Mouse (Mus musculus) naive thymus-derived CD4-positive, alpha-beta T cell, adult 2 months (primary cell): ENCODE data around the gene App.

Experiments used
- DNase-seq: peaks from one replicate; pipeline ENCODE4 v3.0.0-alpha.2; 2011; ENCODE audit warnings: low read depth

The App gene

DNA sequence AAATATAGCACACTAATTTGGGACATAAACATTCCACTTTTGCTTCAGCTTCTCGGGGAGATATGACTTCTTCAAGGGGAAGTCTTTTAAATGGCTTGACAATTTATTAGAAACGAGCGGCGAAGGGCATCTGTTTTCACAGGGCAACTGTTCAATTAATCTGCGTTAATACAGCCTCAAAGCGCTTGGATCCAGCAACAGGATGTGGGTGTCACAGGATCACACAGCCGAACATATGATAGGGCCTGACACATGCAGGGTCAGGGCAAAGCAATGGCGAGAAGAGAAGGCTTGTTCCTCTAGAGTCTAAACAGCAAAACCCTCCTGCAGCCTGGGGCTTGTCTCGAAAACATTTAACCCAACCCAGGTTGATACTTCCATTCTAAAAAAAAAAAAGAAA is 22.7 kb downstream of the App start:
- no peak for DNase-seq

DNA sequence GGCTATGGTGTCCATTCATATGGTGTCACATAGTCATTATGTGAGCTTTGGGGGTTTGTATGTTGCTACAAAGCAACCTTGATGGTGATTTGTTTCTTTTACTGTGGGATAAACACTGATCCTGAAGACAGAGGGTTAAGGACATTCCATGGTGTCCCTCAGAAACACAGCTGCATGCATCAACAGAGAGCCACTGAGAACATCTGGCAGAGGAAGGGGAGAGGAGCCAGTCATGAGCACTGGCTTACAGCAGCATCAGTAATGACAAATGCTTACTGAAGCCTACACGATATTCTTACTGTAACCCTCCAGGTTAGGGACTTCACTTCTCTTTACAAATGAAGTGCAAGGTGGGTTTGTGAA is 24.1 kb downstream of the App start:
- no peak for DNase-seq

GRCm38 (mm10) chr16:85148615-85149508 is 24.7 kb downstream of the App start:
- no peak for DNase-seq

DNA sequence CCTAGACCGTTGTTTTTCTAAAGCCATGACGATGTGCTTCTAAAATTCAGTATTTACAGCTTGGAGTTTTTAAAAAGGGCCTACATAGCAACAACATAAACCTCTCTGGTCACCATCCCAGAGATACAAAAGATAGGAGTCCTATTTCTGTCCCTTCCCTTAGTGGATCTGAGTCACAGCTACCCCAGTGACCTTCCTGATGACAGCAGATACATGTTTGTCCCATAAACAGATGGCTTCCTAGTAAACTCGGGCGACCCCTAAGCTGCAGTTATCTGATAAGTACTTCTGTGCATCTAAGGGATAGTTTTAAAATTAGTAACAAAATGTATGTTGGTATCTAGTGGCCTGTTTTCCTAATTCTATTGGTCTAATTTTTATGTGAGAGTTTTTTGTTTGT is 26.1 kb downstream of the App start:
- DNase-seq, result no peak

DNA sequence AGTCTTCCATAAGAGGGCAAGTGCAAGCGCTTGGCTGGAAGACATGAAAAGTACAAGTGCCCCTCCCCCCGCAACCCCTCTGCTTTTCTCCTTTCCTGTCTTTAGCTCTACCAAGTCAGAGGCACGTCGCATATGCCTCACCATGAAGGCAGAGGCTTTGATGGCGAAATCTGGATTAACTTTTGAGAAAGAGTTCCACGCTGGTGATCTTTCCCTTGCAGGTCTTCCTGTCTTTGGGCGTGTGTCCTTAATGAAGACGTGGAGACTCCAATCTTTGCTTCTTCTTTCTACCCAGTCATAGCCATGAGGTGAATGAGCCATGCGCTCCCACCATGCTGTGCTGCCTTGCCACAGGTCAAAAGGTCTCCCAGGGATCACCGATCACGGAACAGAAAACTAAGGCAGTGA is 27.8 kb downstream of the App start:
- DNase-seq, result no peak

DNA sequence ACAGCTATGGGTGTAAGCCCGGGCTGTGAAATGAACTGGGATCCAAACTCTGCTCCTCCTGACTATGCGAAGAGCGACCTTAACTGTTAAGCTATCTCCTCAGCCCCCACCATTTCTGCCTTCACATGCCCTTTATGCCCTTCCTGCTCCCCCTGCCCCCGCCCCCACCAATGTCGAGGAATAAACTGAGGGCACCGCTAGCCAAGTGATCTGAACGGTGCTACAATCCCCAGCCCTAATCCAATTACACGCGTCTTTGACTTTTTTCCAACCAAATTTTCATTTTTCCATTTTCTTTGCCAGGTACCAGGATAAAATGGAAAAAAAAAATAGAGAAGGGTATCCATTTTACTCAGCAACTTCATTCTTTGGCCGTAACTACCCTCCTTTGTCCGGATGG is 28.2 kb downstream of the App start:
- no peak for DNase-seq

- DNase-seq, result no peak
These were observed 29.2 kb downstream of the App start for GRCm38 (mm10) chr16:85144401-85144800.

GRCm38 (mm10) chr16:85143863-85144262 is 29.7 kb downstream of the App start:
- DNase-seq, result no peak

DNA sequence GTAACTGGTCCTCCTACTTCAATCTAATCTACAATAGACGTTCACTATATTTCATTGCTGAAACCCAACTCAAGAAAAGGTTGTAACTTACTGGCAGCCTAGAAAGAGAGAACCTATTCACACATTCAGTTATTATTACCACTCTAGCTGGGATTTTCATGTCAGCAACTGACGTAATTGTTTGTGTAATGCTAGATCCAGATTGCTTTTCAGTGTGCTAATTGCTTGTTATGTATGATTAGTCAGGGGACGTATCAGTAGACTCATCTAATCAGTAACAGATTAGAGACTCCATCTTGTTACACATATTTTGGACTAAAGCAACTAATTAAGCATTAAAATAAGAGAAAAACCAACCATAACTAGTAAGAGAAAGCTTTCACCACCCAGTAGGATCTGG is 30.4 kb downstream of the App start:
- DNase-seq, result no peak

- DNase-seq, result no peak
These were observed 32.2 kb downstream of the App start for GRCm38 (mm10) chr16:85141404-85141803.

- no peak for DNase-seq
These were observed 34.4 kb downstream of the App start for GRCm38 (mm10) chr16:85139178-85139604.

DNA sequence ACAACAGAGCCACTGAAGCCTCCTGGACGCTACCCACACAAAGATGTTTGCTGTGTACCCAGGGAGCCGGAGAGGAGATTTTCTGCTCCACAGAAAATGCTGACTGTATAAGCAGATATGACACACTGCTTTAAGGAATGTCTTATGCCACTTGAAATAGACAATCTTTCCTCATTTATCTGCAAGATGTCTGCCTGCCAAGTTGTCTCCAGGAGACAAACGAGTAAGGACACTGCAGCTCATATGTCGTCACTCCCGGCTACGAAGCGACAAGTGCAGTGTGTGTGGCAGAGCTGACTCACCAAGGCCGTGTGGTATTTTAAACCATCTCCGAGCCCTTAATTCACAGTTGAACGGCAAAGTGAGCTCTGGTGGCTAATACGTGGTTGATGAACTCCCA is 36.2 kb downstream of the App start:
- no peak for DNase-seq

DNA sequence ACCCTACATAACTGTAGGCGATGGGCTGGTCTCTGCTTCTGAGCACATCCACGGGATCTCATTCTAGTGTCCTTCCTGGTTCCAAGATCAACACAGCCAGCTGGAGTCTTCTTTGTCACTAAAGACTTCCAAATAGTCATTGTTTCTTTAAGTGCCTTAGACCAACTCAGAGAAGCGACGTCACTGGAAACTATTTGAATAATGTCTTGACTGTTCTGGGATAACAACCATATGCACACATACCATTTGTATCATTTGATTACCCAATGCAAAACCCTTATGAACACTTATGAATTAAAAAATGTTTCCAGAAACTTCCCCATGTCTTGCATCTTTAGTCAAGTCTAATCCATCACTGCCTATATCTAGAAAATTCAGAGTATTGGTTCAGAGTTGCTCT is 37.5 kb downstream of the App start:
- no peak for DNase-seq

GRCm38 (mm10) chr16:85133468-85133881 is 40.1 kb downstream of the App start:
- DNase-seq, result no peak

DNA sequence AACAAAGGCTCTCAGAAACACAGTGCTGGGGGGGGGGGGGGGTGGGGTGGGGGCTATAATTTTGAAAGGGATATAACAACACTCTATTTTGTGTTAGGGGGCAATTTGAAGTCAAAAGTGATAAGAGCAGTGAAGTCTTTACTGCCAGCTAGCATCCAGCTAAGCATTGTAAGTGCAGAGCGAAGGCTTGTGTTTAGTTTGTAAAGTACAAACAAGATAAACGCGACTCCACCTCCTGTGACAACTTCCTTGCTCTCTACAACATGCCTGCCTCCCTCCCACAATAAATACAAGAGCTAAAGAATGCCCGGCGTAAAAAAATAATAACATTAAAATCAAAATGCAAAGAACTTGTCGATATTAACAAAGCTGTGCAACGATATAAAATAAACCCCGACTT is 40.5 kb downstream of the App start:
- no peak for DNase-seq

GRCm38 (mm10) chr16:85132182-85132581 is 41.4 kb downstream of the App start:
- no peak for DNase-seq

DNA sequence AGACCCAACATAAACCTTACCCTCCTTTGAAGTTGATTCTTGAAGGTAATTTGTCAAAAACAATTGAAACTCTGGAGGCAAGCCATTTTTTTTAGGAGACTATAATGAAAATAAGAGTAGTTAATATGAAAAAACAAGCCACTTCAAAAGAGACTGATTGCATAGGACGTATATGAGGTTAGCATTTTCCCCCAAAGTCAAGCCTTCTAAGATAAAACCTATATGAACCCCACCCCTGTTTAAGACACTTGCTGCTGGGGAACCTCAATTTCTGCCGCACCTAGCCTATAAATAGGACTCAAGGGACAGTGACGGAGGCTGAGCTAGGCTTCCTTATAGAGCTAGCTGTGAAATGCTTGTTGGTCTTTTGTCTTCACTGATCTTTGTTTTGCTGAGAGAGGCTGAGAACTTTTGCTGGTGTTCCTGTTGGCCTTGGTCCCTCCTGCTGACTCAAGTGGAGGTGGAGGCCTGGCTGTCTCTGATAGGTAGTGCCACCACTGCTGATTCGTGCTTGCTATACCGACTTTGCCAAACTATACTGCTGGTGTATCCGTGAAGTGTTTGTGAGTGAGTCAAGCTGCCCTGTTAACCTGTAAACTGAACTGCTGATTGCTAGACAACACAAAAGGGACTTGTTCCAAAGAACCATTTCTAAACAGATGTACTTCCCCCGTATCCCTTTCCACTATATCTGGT is 42.6 kb downstream of the App start:
- no peak for DNase-seq

DNA sequence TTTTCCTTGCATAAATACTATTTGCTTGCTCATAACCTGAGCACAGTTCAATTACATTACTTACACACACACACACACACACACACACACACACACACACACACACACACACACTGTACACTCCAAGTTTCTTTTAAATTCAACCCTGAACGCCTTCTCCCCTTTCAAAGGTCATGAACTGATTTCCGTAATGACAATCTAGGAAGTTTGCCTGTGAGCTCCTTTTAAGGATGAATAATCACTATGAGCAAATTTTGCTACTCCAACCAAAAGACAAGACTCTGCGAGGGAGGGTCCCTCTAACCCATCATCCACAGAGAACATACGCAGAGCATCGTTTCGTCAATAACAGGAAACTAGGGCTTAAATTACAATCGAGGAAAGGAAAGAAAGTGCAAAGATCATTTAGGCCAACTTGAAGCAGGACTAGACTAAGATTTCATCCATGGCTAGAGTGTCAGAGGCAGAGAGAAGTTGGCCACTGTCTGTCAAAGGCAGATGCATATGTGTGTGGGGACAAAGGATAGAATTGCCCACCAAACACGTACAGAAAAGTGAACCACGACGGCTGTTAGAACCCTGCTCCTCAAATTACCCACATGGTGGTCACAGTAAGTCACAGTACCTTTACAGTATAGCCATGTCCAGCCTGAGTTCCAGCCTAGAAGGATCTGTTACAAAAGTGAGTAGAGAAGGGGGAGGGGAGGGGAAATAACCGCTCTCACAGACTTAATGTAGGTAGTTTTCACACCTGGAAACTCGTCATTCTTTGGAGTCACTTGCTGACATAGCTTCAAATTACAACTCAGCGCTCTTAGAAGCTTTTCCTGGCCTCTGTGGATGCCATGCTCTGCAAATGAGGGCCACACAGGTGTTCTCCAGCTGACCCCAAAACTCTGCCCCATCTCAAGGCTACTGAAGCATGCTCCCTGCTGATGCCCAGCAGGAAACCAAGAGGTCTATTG is 44.6 kb downstream of the App start:
- DNase-seq, result no peak

- no peak for DNase-seq
These were observed 45.3 kb downstream of the App start for GRCm38 (mm10) chr16:85128347-85128664.

DNA sequence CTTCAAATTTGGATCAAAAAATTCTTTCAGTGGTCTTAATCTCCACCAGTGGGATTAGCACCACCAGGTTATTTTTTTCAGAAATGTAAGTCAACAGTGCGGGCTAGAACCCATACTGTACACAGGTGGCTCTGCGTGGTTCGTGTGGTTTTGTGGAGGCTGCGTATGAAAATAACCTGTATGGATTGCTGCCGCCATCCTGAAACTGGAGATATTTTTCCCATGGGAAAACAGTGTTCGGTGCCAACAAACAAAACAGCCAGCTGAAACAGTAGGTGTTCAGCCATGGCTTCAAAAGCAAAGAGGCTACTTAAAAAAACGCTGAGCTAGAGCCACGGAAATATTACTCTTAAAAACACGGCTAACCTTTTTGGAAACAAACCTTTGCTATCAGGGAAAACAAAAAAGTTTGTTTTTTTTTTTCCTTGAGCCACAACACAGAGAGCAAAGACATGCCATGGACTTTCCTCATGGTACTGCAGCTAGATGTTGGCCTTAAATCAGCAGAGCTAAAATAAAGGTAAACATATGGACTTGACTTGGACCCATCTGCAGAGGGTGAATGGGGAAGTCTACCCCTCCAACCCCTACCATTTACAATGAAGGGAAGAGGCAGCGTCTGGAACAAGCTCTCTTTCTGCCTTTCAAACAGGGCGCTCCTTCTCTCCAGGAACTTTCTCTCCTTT is 45.8 kb downstream of the App start:
- DNase-seq, result no peak

DNA sequence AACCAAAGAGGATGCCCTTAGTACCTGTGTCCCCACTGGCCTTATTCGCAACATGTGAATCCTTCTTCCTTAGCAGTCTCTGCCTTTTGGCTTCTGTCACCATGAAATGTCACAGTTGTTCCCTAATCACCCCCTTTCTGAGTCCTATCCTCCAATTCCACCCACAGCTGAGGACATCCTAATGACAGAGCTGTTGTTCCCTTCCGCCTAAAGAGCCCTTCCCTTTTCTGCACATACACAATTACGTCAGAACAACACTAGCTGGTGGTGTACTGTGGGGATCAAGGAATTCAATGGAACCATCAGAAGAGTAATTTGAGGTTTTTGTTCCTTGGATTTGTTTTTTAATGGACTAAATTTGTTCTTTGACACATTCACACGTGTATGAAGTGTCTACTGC is 48.9 kb downstream of the App start:
- DNase-seq, result no peak

GRCm38 (mm10) chr16:85121983-85122382 is 51.6 kb downstream of the App start:
- DNase-seq, result no peak
